Mouse (Mus musculus) limb, embryonic 12.5 days (tissue): ENCODE results near the gene Rela. TPM values are rescaled to one million over a fixed set of nuclear protein-coding genes. Genes with fewer than 3 reads are reported as not detected.

ENCODE experiments used
- microRNA-seq: library from miRNA; unstranded; fragments of <30 nt; microRNA quantifications from one replicate; pipeline ENCODE4, GENCODE M21; 2017
- polyA plus RNA-seq: library from polyadenylated mRNA; unstranded; fragments of >200 nt; fragmentation: Nextera tagmentation; extraction: Ambion mirVana; gene quantifications from 2 replicates; pipeline ENCODE4 v1.2.1, GENCODE M21; 2016

Rela gene
- polyA plus RNA-seq, 1 experiment from 2014 or later = 45.9 TPM

Small RNAs within 50 kb of the gene (microRNA-seq; reads per million reads assigned to microRNA genes)
- 0.70 reads per million for gene Mir6987

Other genes starting within 250 kb of the Rela start
- 111 and 118 TPM in 2 replicates for gene Sart1, start 248.8 kb upstream of the Rela start, polyA plus RNA-seq
- gene Tsga10ip, start 235.0 kb upstream of the Rela start, polyA plus RNA-seq = 0.20 TPM in 2 replicates
- 310 and 324 TPM in 2 replicates for gene Drap1, start 212.5 kb upstream of the Rela start, polyA plus RNA-seq
- 65.0 and 69.1 TPM in 2 replicates for gene AI837181, start 212.3 kb upstream of the Rela start, polyA plus RNA-seq
- gene Fosl1, start 189.9 kb upstream of the Rela start, polyA plus RNA-seq = not detected in 2 replicates
- 10.4 and 10.8 TPM in 2 replicates for gene Ccdc85b, start 179.6 kb upstream of the Rela start, polyA plus RNA-seq
- 130 and 140 TPM in 2 replicates for gene Fibp, start 176.9 kb upstream of the Rela start, polyA plus RNA-seq
- 2.2 and 2.9 TPM in 2 replicates for gene Ctsw, start 169.0 kb upstream of the Rela start, polyA plus RNA-seq
- gene Efemp2, start 163.5 kb upstream of the Rela start, polyA plus RNA-seq = 138 and 139 TPM in 2 replicates
- gene Mus81, start 149.1 kb upstream of the Rela start, polyA plus RNA-seq = 43.4 and 43.7 TPM in 2 replicates
- 2,525 and 2,543 TPM in 2 replicates for gene Cfl1, start 147.0 kb upstream of the Rela start, polyA plus RNA-seq
- gene 1700020D05Rik, start 133.7 kb upstream of the Rela start, polyA plus RNA-seq = 0.20 and 0.42 TPM in 2 replicates
- gene Snx32, start 126.9 kb upstream of the Rela start, polyA plus RNA-seq = 9.3 and 10.1 TPM in 2 replicates
- gene Ovol1, start 76.8 kb upstream of the Rela start, polyA plus RNA-seq = 1.2 TPM in 2 replicates
- 1.8 TPM in 2 replicates for gene Ap5b1, start 69.5 kb upstream of the Rela start, polyA plus RNA-seq
- gene Rnaseh2c, start 35.6 kb upstream of the Rela start, polyA plus RNA-seq = 171 and 193 TPM in 2 replicates
- 56.3 and 60.1 TPM in 2 replicates for gene Kat5, start 27.2 kb upstream of the Rela start, polyA plus RNA-seq
- gene Sipa1, start 26.2 kb downstream of the Rela start, polyA plus RNA-seq = 26.5 and 27.6 TPM in 2 replicates
- 19.4 and 19.6 TPM in 2 replicates for gene Map3k11, start 51.3 kb downstream of the Rela start, polyA plus RNA-seq
- gene Pcnx3, start 51.4 kb downstream of the Rela start, polyA plus RNA-seq = 35.9 and 38.3 TPM in 2 replicates
- gene Kcnk7, start 66.9 kb downstream of the Rela start, polyA plus RNA-seq = 0.40 TPM in 1 of 2 replicates, not detected in the other
- gene Ehbp1l1, start 88.8 kb downstream of the Rela start, polyA plus RNA-seq = 15.9 and 16.5 TPM in 2 replicates
- gene Fam89b, start 92.2 kb downstream of the Rela start, polyA plus RNA-seq = 140 and 143 TPM in 2 replicates
- 17.0 and 30.3 TPM in 2 replicates for gene Ltbp3, start 103.4 kb downstream of the Rela start, polyA plus RNA-seq
- gene Scyl1, start 133.9 kb downstream of the Rela start, polyA plus RNA-seq = 74.9 and 78.0 TPM in 2 replicates
- gene Frmd8, start 237.8 kb downstream of the Rela start, polyA plus RNA-seq = 37.2 and 41.4 TPM in 2 replicates
- 1.2 and 2.1 TPM in 2 replicates for gene Slc25a45, start 240.3 kb downstream of the Rela start, polyA plus RNA-seq